ENCODE assay signal across 19 mouse cellular contexts in the genomic region with DNA sequence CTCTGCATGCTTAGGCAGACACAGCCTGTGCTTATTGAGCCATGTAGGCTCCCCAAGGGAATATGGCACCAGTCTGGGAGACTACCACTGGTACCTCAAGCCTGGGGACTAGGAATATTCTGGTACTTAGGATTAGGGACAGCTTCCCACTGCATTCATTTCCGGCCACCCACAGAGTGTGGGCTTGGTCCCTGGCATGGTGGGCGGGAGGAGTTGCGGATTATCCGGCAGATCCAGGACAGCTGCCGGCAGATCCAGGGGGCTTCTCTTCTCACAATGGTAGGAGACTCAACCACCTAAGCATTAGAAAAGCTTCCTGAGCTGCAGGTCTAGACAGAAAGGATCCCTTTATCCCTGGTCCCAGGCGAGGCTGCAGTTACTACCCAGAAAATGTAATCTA. TPM values are rescaled to one million over a fixed set of nuclear protein-coding genes. Genes with fewer than 3 reads are reported as not detected.
DNase-seq lines count a peak whose midpoint lies in the region; ATAC-seq lines count a peak whose summit lies in the region.
"Had no signal": no experiment of that assay in that cellular context is flagged by ENCODE, and none has a peak within 500 bp of the region (broad histone marks: within the 10 kb centered on the region; RNA-seq: fewer than 3 reads in every experiment).

No protein-coding gene starts in this region.

- H3K9ac ChIP-seq in forebrain, embryonic 12.5 days = peak overlapping the region; percentile 45
- H3K9ac ChIP-seq in hindbrain, embryonic 15.5 days = no peak overlapping the region
- H3K9ac ChIP-seq in neural tube, embryonic 13.5 days = peak overlapping the region; percentile 9; the same call in 1 of the 2 replicates
- H3K9ac ChIP-seq: embryonic facial prominence, embryonic 15.5 days; intestine, embryonic 15.5 days; liver, embryonic 14.5 days had no signal

- H3K9me3 ChIP-seq in forebrain, embryonic 12.5 days = no peaks in the 10 kb centered on the region
- no peaks in the 10 kb centered on the region for H3K9me3 ChIP-seq in hindbrain, embryonic 15.5 days
- no peaks in the 10 kb centered on the region for H3K9me3 ChIP-seq in neural tube, embryonic 13.5 days
- H3K9me3 ChIP-seq: embryonic facial prominence, embryonic 15.5 days; intestine, embryonic 15.5 days had no signal

- H3K4me3 ChIP-seq in forebrain, embryonic 12.5 days (replicated peaks) = peak overlapping the region; percentile 53
- H3K4me3 ChIP-seq in hindbrain, embryonic 15.5 days = 0 out of 2 replicates have a peak overlapping the region, but pooled peaks have one; percentile 3
- peak overlapping the region; percentile 46 for H3K4me3 ChIP-seq in neural tube, embryonic 13.5 days
- H3K4me3 ChIP-seq: embryonic facial prominence, embryonic 15.5 days; intestine, embryonic 15.5 days had no signal

- DNase-seq in R1 (ENCODE audit: low read depth, low spot score) = peak; percentile 55
- no peak for DNase-seq in spleen, postnatal 14 days (ENCODE audit: low spot score in 2 of 2)
- no peak for DNase-seq in adrenal gland, adult 18-20 months (ENCODE audit: low spot score in 2 of 2)
- no peak for DNase-seq in kidney, adult 18-20 months
- DNase-seq: kidney, postnatal 36 days; layer of hippocampus, postnatal 36 days; lung, postnatal 10 days; right cerebral cortex, postnatal 25 days; thymus, adult 2 months had no signal

- H3K4me1 ChIP-seq in forebrain, embryonic 12.5 days = peaks cover 49% of the 10 kb centered on the region
- peaks cover 29% of the 10 kb centered on the region for H3K4me1 ChIP-seq in hindbrain, embryonic 15.5 days (replicated peaks)
- peaks cover 42% of the 10 kb centered on the region for H3K4me1 ChIP-seq in neural tube, embryonic 13.5 days (replicated peaks)

- no peaks in the 10 kb centered on the region for H3K36me3 ChIP-seq in forebrain, embryonic 12.5 days (replicated peaks)
- no peaks in the 10 kb centered on the region for H3K36me3 ChIP-seq in hindbrain, embryonic 15.5 days
- no peaks in the 10 kb centered on the region for H3K36me3 ChIP-seq in neural tube, embryonic 13.5 days
- H3K36me3 ChIP-seq: embryonic facial prominence, embryonic 15.5 days; intestine, embryonic 15.5 days had no signal

- no peak overlapping the region for H3K27ac ChIP-seq in forebrain, embryonic 12.5 days
- no peak overlapping the region for H3K27ac ChIP-seq in hindbrain, embryonic 15.5 days (replicated peaks)
- no peak overlapping the region for H3K27ac ChIP-seq in neural tube, embryonic 13.5 days (replicated peaks)
- H3K27ac ChIP-seq: embryonic facial prominence, embryonic 15.5 days; intestine, embryonic 15.5 days; liver, embryonic 14.5 days had no signal

- no peak for ATAC-seq in forebrain, embryonic 12.5 days (ENCODE audit: low FRiP score)
- ATAC-seq in hindbrain, embryonic 15.5 days (ENCODE audit: low FRiP score, low read depth) = no peak
- no peak for ATAC-seq in neural tube, embryonic 13.5 days (ENCODE audit: low read depth)
- ATAC-seq: intestine, embryonic 15.5 days had no signal

- peaks cover 56% of the 10 kb centered on the region for H3K27me3 ChIP-seq in forebrain, embryonic 12.5 days
- H3K27me3 ChIP-seq in hindbrain, embryonic 15.5 days = peaks cover 20% of the 10 kb centered on the region
- peaks cover 46% of the 10 kb centered on the region for H3K27me3 ChIP-seq in neural tube, embryonic 13.5 days

- peak overlapping the region; percentile 79 for H3K4me2 ChIP-seq in forebrain, embryonic 12.5 days
- H3K4me2 ChIP-seq in hindbrain, embryonic 15.5 days = peak overlapping the region; percentile 87
- peak overlapping the region; percentile 80 for H3K4me2 ChIP-seq in neural tube, embryonic 13.5 days
- H3K4me2 ChIP-seq: embryonic facial prominence, embryonic 15.5 days; intestine, embryonic 15.5 days had no signal

- WGBS in forebrain, embryonic 12.5 days = 18% methylated on average over 6 of the region's 6 CpGs
- WGBS in hindbrain, embryonic 15.5 days = 36% methylated on average over 6 of the region's 6 CpGs
- 29% methylated on average over 6 of the region's 6 CpGs for WGBS in neural tube, embryonic 13.5 days

RNA-seq across cellular contexts. Expression of a gene that starts 2.2 kb away (rescaled TPM):
- 69.9 and 94.0 TPM in 2 replicates for polyA plus RNA-seq in forebrain, embryonic 12.5 days (2016; fragmentation: Nextera tagmentation; extraction: Ambion mirVana)
- 25.8 and 43.7 TPM in 2 replicates for polyA plus RNA-seq in hindbrain, embryonic 15.5 days (2015; fragmentation: Nextera tagmentation; extraction: Ambion mirVana)
- polyA plus RNA-seq in neural tube, embryonic 13.5 days (2015; fragmentation: Nextera tagmentation; extraction: Ambion mirVana) = 27.4 and 29.1 TPM in 2 replicates
- total RNA-seq in adrenal gland, adult 18-20 months (2021) = under 1 TPM in 1 of 2 experiments, not detected in 1; 0.36 TPM
- total RNA-seq: granulocyte monocyte progenitor cell, adult 5-6 weeks; layer of hippocampus, postnatal 36 days had no signal
- polyA plus RNA-seq: frontal cortex, adult 2 months; heart, postnatal 0 days had no signal

RNA-seq across cellular contexts. Expression of a gene that starts 16.4 kb away (rescaled TPM):
- polyA plus RNA-seq in forebrain, embryonic 12.5 days (2016; fragmentation: Nextera tagmentation; extraction: Ambion mirVana) = 32.6 and 34.0 TPM in 2 replicates
- polyA plus RNA-seq in hindbrain, embryonic 15.5 days (2015; fragmentation: Nextera tagmentation; extraction: Ambion mirVana) = 32.0 and 34.1 TPM in 2 replicates
- polyA plus RNA-seq in neural tube, embryonic 13.5 days (2015; fragmentation: Nextera tagmentation; extraction: Ambion mirVana) = 33.8 and 36.3 TPM in 2 replicates
- 10 to 100 TPM; 24.2 to 27.4 TPM for total RNA-seq in adrenal gland, adult 18-20 months (2021)

RNA-seq across cellular contexts. Expression of a gene that starts 41.2 kb away (rescaled TPM):
- polyA plus RNA-seq in forebrain, embryonic 12.5 days (2016; fragmentation: Nextera tagmentation; extraction: Ambion mirVana) = 214 and 257 TPM in 2 replicates
- polyA plus RNA-seq in hindbrain, embryonic 15.5 days (2015; fragmentation: Nextera tagmentation; extraction: Ambion mirVana) = 34.2 and 38.2 TPM in 2 replicates
- 31.1 and 50.8 TPM in 2 replicates for polyA plus RNA-seq in neural tube, embryonic 13.5 days (2015; fragmentation: Nextera tagmentation; extraction: Ambion mirVana)
- total RNA-seq in adrenal gland, adult 18-20 months (2021) = 100 to 1,000 TPM; 140 to 149 TPM

RNA-seq across cellular contexts. Expression of a gene that starts 51.3 kb away (rescaled TPM):
- not detected in 2 replicates for polyA plus RNA-seq in forebrain, embryonic 12.5 days (2016; fragmentation: Nextera tagmentation; extraction: Ambion mirVana)
- not detected in 2 replicates for polyA plus RNA-seq in hindbrain, embryonic 15.5 days (2015; fragmentation: Nextera tagmentation; extraction: Ambion mirVana)
- polyA plus RNA-seq in neural tube, embryonic 13.5 days (2015; fragmentation: Nextera tagmentation; extraction: Ambion mirVana) = not detected in 2 replicates
- total RNA-seq in adrenal gland, adult 18-20 months (2021) = not detected
- total RNA-seq: adrenal gland, postnatal 4 days; granulocyte monocyte progenitor cell, adult 5-6 weeks; layer of hippocampus, postnatal 36 days had no signal
- polyA plus RNA-seq: frontal cortex, adult 2 months; heart, postnatal 0 days; intestine, embryonic 15.5 days; liver, embryonic 14.5 days had no signal

Comparison
In these comparisons a context has a peak if more than half of its experiments do, and no peak if none do; other contexts are left out.
1. H3K4me3 ChIP-seq: peak in every context shown above with its lines; median percentile 53 in forebrain, embryonic 12.5 days; 46 in neural tube, embryonic 13.5 days; 3 in hindbrain, embryonic 15.5 days.